Mouse (Mus musculus) CH12.LX (cell line): ENCODE data around the gene D630003M21Rik.

Experiments
- BHLHE40 ChIP-seq: IDR thresholded peaks from 2 replicates; pipeline ENCODE4 v1.6.1; 2011; ENCODE audit warnings: mild to moderate bottlenecking, low read depth, low read length, improper control_type of control experiment
- CTCF ChIP-seq, 2 experiments: IDR thresholded peaks in 1 of 2; conservative IDR thresholded peaks in 1 of 2; 2 replicates each; pipeline ENCODE4 v1.5.1; 2011 to 2012; ENCODE audit warnings: low read depth in 2 of 2, low read length in 2 of 2, improper control_type of control experiment in 1 of 2, inconsistent platforms in 1 of 2, mild to moderate bottlenecking in 1 of 2, moderate library complexity in 1 of 2
- EP300 ChIP-seq: IDR thresholded peaks from 2 replicates; pipeline ENCODE4 v1.6.1; 2011; ENCODE audit warnings: low read length, improper control_type of control experiment
- GABPA ChIP-seq: IDR thresholded peaks from 2 replicates; pipeline ENCODE4 v1.6.1; 2012; ENCODE audit warnings: low read depth, low read length, improper control_type of control experiment, inconsistent platforms; ENCODE audit not compliant: insufficient replicate concordance
- HCFC1 ChIP-seq: IDR thresholded peaks from 2 replicates; pipeline ENCODE4 v1.6.1; 2012; ENCODE audit warnings: low read depth, mild to moderate bottlenecking, inconsistent platforms, low read length, improper control_type of control experiment
- IRF4 ChIP-seq: IDR thresholded peaks from 2 replicates; pipeline ENCODE4 v1.6.1; 2014; ENCODE audit warnings: low read depth, mild to moderate bottlenecking, inconsistent platforms, low read length, improper control_type of control experiment
- JUND ChIP-seq: conservative IDR thresholded peaks from 2 replicates; pipeline ENCODE4 v1.6.1; 2011; ENCODE audit warnings: low read depth, low read length, improper control_type of control experiment
- MAX ChIP-seq: IDR thresholded peaks from 2 replicates; pipeline ENCODE4 v1.6.1; 2011; ENCODE audit warnings: low read length, improper control_type of control experiment
- MAZ ChIP-seq: IDR thresholded peaks from 2 replicates; pipeline ENCODE4 v1.6.1; 2012; ENCODE audit warnings: low read depth, mild to moderate bottlenecking, inconsistent platforms, low read length, improper control_type of control experiment, moderate library complexity
- NRF1 ChIP-seq: IDR thresholded peaks from 2 replicates; pipeline ENCODE4 v1.6.1; 2014; ENCODE audit warnings: low read depth, mild to moderate bottlenecking, inconsistent platforms, low read length, improper control_type of control experiment, moderate library complexity
- TCF12 ChIP-seq: IDR thresholded peaks from 2 replicates; pipeline ENCODE4 v1.6.1; 2014; ENCODE audit warnings: low read depth, mild to moderate bottlenecking, inconsistent platforms, low read length, improper control_type of control experiment
- USF1 ChIP-seq: IDR thresholded peaks from 2 replicates; pipeline ENCODE4 v1.6.1; 2014; ENCODE audit warnings: low read depth, mild to moderate bottlenecking, inconsistent platforms, low read length, improper control_type of control experiment
- USF2 ChIP-seq: conservative IDR thresholded peaks from 2 replicates; pipeline ENCODE4 v1.6.1; 2011; ENCODE audit warnings: low read depth, low read length, improper control_type of control experiment
- ZC3H11A ChIP-seq: IDR thresholded peaks from 2 replicates; pipeline ENCODE4 v1.6.1; 2012; ENCODE audit warnings: low read depth, mild to moderate bottlenecking, inconsistent platforms, low read length, improper control_type of control experiment

DNA sequence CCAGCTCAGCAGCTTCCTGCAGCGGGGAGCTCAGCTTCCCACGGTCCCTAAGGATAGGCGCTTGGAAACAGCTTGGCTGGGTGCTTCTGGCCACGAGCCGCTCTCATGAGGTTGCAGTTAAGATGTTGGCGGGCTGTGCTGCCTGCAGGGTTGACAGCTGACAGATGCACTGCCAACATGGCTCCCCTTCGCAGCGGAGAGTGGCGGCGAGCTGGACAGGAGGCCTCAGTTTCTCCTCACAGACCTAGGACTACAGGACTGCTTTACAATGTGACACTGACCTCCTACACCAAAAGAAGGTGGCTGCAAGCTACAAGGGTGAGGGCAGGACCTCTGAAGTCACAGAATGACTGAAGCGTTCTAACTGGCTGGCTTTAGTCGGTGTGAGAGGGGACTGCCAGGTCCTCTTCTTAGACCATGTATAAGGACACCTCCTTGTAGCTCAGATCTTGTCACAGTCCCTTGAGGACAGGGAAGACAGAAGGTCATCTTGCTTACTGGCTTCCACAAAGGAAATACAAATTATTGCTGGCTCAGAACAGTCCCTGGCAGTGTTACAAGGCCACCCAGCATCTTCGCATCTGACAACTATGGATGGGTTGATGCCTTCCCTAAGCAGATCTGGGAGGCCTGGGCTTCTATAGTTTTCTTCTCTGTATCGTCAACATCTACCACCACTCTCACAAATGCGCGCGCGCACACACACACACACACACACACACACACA lies 13.3 kb upstream of the D630003M21Rik start:
- no peak for TF ChIP-seq MAX
- no peak for TF ChIP-seq IRF4
- TF ChIP-seq NRF1 = no peak
- TF ChIP-seq CTCF (conservative IDR thresholded peaks at IDR 0.05 in 1 of 2, IDR thresholded peaks at IDR 0.05 in 1 of 2; ENCODE audit: low read depth in 2 of 2, low read length in 2 of 2) = no peak
- no peak for TF ChIP-seq USF1
- no peak for TF ChIP-seq MAZ
- TF ChIP-seq ZC3H11A = no peak
- no peak for TF ChIP-seq USF2
- no peak for TF ChIP-seq TCF12
- no peak for TF ChIP-seq GABPA
- no peak for TF ChIP-seq EP300
- TF ChIP-seq JUND = no peak
- TF ChIP-seq HCFC1 = no peak
- TF ChIP-seq BHLHE40 = no peak
